Mouse (Mus musculus): ENCODE data around the gene Cacng4. TPM values are rescaled to one million over a fixed set of nuclear protein-coding genes. Genes with fewer than 3 reads are reported as not detected.

Cacng4 gene
- polyA plus RNA-seq, 1 experiment from 2014 or later: 0.43 TPM

- Histone ChIP-seq H3K4me1 (ENCODE audit: insufficient read depth, low read depth, low read length) (no peaks in the 10 kb centered on the region), H3K27ac (ENCODE audit: low read length) (no peak overlapping the region), H3K27me3 (replicated peaks; ENCODE audit: insufficient read depth, low read length) (no peaks in the 10 kb centered on the region), H3K9me3 (ENCODE audit: low read length) (no peaks in the 10 kb centered on the region), H3K4me3 (ENCODE audit: low read depth, low read length) (no peak overlapping the region), H3K4me2 (replicated peaks; ENCODE audit: low read depth, low read length) (no peak overlapping the region), H3K9ac (replicated peaks; ENCODE audit: low read depth) (no peak overlapping the region), H3K36me3 (ENCODE audit: insufficient read depth, low read length) (no peaks in the 10 kb centered on the region)
- 69% methylated on average over 1 of the region's 1 CpGs for WGBS
- ATAC-seq (no peak), DNase-seq (ENCODE audit: low spot score) (no peak)
- TF ChIP-seq EP300 (IDR thresholded peaks at IDR 0.05) (no peak), CTCF (IDR thresholded peaks at IDR 0.05) (no peak)
Observed at GRCm38 (mm10) chr11:107806058-107806457, 11.7 kb upstream of the Cacng4 start.

- TF ChIP-seq CTCF (IDR thresholded peaks at IDR 0.05) (no peak), EP300 (IDR thresholded peaks at IDR 0.05) (no peak)
- no peaks in the 10 kb centered on the region for H3K36me3 ChIP-seq (ENCODE audit: insufficient read depth, low read length)
- no peaks in the 10 kb centered on the region for H3K4me1 ChIP-seq (ENCODE audit: insufficient read depth, low read depth, low read length)
- no peak overlapping the region for H3K27ac ChIP-seq (ENCODE audit: low read length)
- no peak for DNase-seq (ENCODE audit: low spot score)
- no peak for ATAC-seq
- no peaks in the 10 kb centered on the region for H3K9me3 ChIP-seq (ENCODE audit: low read length)
- H3K4me2 ChIP-seq (replicated peaks; ENCODE audit: low read depth, low read length): no peak overlapping the region
- H3K9ac ChIP-seq (replicated peaks; ENCODE audit: low read depth): no peak overlapping the region
- 0 out of 2 replicates have a peak, but pooled peaks cover 3% of the 10 kb centered on the region for H3K27me3 ChIP-seq (replicated peaks; ENCODE audit: insufficient read depth, low read length)
- WGBS: 71% methylated on average over 3 of the region's 3 CpGs
- no peak overlapping the region for H3K4me3 ChIP-seq (ENCODE audit: low read depth, low read length)
Observed at GRCm38 (mm10) chr11:107801946-107802345, 7.6 kb upstream of the Cacng4 start.

DNA sequence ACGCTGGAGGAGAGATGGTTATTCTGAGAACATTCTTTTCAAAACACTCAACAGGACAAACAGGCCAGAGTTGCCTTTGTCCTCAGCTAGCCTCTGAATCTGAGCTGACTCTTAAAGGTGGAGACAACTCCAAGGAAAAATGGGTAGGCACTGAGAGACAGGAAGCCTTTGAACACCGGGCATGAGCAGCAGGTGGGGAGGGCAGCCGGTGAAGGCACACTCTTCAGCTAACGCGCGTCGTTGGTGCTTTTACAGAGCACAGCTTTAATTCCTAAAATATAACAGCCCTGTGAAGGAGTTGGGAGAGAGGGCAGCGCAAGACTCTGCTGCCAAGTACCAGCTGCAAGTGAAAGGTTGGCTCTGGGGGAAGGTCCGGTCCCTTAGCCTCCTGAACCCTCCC lies 5.0 kb upstream of the Cacng4 start:
- Histone ChIP-seq H3K9ac (replicated peaks; ENCODE audit: low read depth) (no peak overlapping the region), H3K27me3 (replicated peaks; ENCODE audit: insufficient read depth, low read length) (peaks cover 19% of the 10 kb centered on the region), H3K4me1 (ENCODE audit: insufficient read depth, low read depth, low read length) (no peaks in the 10 kb centered on the region), H3K4me3 (ENCODE audit: low read depth, low read length) (no peak overlapping the region), H3K4me2 (replicated peaks; ENCODE audit: low read depth, low read length) (no peak overlapping the region), H3K36me3 (ENCODE audit: insufficient read depth, low read length) (no peaks in the 10 kb centered on the region), H3K27ac (ENCODE audit: low read length) (no peak overlapping the region), H3K9me3 (ENCODE audit: low read length) (no peaks in the 10 kb centered on the region)
- 30% methylated on average over 9 of the region's 9 CpGs for WGBS
- TF ChIP-seq CTCF (IDR thresholded peaks at IDR 0.05): no peak
- no peak for TF ChIP-seq EP300 (IDR thresholded peaks at IDR 0.05)
- ATAC-seq (no peak), DNase-seq (ENCODE audit: low spot score) (no peak)

GRCm38 (mm10) chr11:107796346-107796745 lies 2.0 kb upstream of the Cacng4 start:
- WGBS: 9% methylated on average over 7 of the region's 7 CpGs
- Histone ChIP-seq H3K4me1 (ENCODE audit: insufficient read depth, low read depth, low read length) (peaks cover 9% of the 10 kb centered on the region; the same call in 1 of the 2 replicates), H3K9ac (replicated peaks; ENCODE audit: low read depth) (no peak overlapping the region), H3K36me3 (ENCODE audit: insufficient read depth, low read length) (no peaks in the 10 kb centered on the region), H3K4me3 (ENCODE audit: low read depth, low read length) (no peak overlapping the region), H3K9me3 (ENCODE audit: low read length) (no peaks in the 10 kb centered on the region), H3K4me2 (replicated peaks; ENCODE audit: low read depth, low read length) (no peak overlapping the region), H3K27ac (ENCODE audit: low read length) (no peak overlapping the region), H3K27me3 (replicated peaks; ENCODE audit: insufficient read depth, low read length) (peaks cover 38% of the 10 kb centered on the region)
- TF ChIP-seq CTCF (IDR thresholded peaks at IDR 0.05) (no peak), EP300 (IDR thresholded peaks at IDR 0.05) (no peak)
- no peak for DNase-seq (ENCODE audit: low spot score)
- ATAC-seq: no peak

DNA sequence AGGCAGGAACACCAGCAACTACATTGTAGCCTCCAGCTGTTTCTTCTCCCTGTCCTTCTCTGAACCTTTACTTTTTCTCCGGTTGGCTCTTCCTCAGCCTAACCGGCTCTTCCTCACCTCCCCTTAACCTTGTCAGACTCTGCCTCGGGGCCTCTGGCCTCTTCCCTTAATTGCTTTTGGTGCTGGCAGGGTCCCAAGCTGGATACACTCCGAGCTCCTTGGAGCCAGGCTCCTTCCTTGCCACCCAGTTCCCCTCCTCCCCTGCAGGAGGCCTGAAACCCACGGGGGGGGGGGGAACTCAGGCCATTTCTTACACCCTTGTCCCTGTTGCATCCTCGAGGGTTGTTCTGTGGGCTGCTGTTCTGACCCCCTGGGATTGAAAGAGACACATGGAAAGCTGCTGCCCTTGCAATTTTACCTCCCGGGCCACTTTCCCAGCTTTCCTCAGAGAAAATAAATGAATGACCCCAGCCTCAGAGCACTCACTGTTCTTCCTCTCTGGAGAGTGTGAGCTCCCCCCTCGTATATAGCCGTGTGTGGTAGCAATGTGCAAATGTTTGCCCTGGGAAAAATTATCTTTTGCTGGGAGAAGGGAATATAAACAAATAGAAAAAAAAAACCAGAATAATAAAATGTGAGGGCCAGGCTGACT lies 1.2 kb upstream of the Cacng4 start:
- Histone ChIP-seq H3K4me2 (replicated peaks; ENCODE audit: low read depth, low read length) (no peak overlapping the region), H3K27ac (ENCODE audit: low read length) (no peak overlapping the region), H3K9ac (replicated peaks; ENCODE audit: low read depth) (no peak overlapping the region), H3K27me3 (replicated peaks; ENCODE audit: insufficient read depth, low read length) (peaks cover 38% of the 10 kb centered on the region), H3K9me3 (ENCODE audit: low read length) (no peaks in the 10 kb centered on the region), H3K4me1 (ENCODE audit: insufficient read depth, low read depth, low read length) (peaks cover 9% of the 10 kb centered on the region; the same call in 1 of the 2 replicates), H3K36me3 (ENCODE audit: insufficient read depth, low read length) (no peaks in the 10 kb centered on the region), H3K4me3 (ENCODE audit: low read depth, low read length) (no peak overlapping the region)
- TF ChIP-seq EP300 (IDR thresholded peaks at IDR 0.05): no peak
- no peak for TF ChIP-seq CTCF (IDR thresholded peaks at IDR 0.05)
- WGBS: 4% methylated on average over 9 of the region's 9 CpGs
- no peak for ATAC-seq
- no peak for DNase-seq (ENCODE audit: low spot score)

- Histone ChIP-seq H3K27ac (ENCODE audit: low read length) (no peak overlapping the region), H3K9ac (replicated peaks; ENCODE audit: low read depth) (no peak overlapping the region), H3K36me3 (ENCODE audit: insufficient read depth, low read length) (no peaks in the 10 kb centered on the region), H3K9me3 (ENCODE audit: low read length) (no peaks in the 10 kb centered on the region), H3K4me2 (replicated peaks; ENCODE audit: low read depth, low read length) (peak overlapping the region; percentile 93), H3K27me3 (replicated peaks; ENCODE audit: insufficient read depth, low read length) (peaks cover 38% of the 10 kb centered on the region), H3K4me1 (ENCODE audit: insufficient read depth, low read depth, low read length) (peaks cover 9% of the 10 kb centered on the region; the same call in 1 of the 2 replicates), H3K4me3 (ENCODE audit: low read depth, low read length) (peak overlapping the region; percentile 40)
- no peak for DNase-seq (ENCODE audit: low spot score)
- TF ChIP-seq CTCF (IDR thresholded peaks at IDR 0.05): no peak
- TF ChIP-seq EP300 (IDR thresholded peaks at IDR 0.05): no peak
- WGBS: 2% methylated on average over 37 of the region's 41 CpGs
- ATAC-seq: peak; percentile 14; the same call in 1 of the 2 replicates
Observed at GRCm38 (mm10) chr11:107794103-107794493, 259 bp downstream of the Cacng4 start.
